Mouse (Mus musculus) hindbrain, embryonic 13.5 days (tissue): ENCODE data around the gene Gm45717. TPM values are rescaled to one million over a fixed set of nuclear protein-coding genes. Genes with fewer than 3 reads are reported as not detected.

Source experiments
- ATAC-seq: fragments of 200-750 bp; cut with Nextera tagmentation; 2 replicates; pipeline ENCODE4 v1.8.0; 2017; ENCODE audit warnings: moderate TSS enrichment; ENCODE audit not compliant: low FRiP score
- H3K27ac ChIP-seq: fragments of 300-500 bp; sonication (generic); 2 replicates; pipeline ENCODE4 v1.5.1; 2015; ENCODE audit warnings: inconsistent platforms, mild to moderate bottlenecking, moderate library complexity
- H3K27me3 ChIP-seq: fragments of 300-500 bp; sonication (generic); 2 replicates; pipeline ENCODE4 v1.6.1; 2015; ENCODE audit warnings: mild to moderate bottlenecking, inconsistent platforms
- H3K36me3 ChIP-seq: fragments of 300-500 bp; sonication (generic); 2 replicates; pipeline ENCODE4 v1.6.1; 2015; ENCODE audit warnings: mild to moderate bottlenecking, inconsistent platforms
- H3K4me1 ChIP-seq: fragments of 300-500 bp; sonication (generic); replicated peaks from 2 replicates; pipeline ENCODE4 v1.6.1; 2015; ENCODE audit warnings: inconsistent platforms
- H3K4me2 ChIP-seq: fragments of 300-500 bp; sonication (generic); 2 replicates; pipeline ENCODE4 v1.6.1; 2015; ENCODE audit warnings: inconsistent platforms, mild to moderate bottlenecking, moderate library complexity
- H3K4me3 ChIP-seq: fragments of 300-500 bp; sonication (generic); 2 replicates; pipeline ENCODE4 v1.5.1; 2015; ENCODE audit warnings: mild to moderate bottlenecking, inconsistent platforms
- H3K9ac ChIP-seq: fragments of 300-500 bp; sonication (generic); 2 replicates; pipeline ENCODE4 v1.6.1; 2015; ENCODE audit warnings: mild to moderate bottlenecking, inconsistent platforms
- H3K9me3 ChIP-seq: fragments of 300-500 bp; sonication (generic); 2 replicates; pipeline ENCODE4 v1.6.1; 2016; ENCODE audit warnings: inconsistent platforms
- WGBS: fragments of 180-500 bp; shearing (Covaris S2); methylation state at CpG from one replicate; pipeline ENCODE4 v1.1.7; 2015; 5-methylcytosine and 5-hydroxymethylcytosine counted together
- polyA plus RNA-seq: library from polyadenylated mRNA; unstranded; fragments of >200 nt; fragmentation: Nextera tagmentation; extraction: Ambion mirVana; gene quantifications from 2 replicates; pipeline ENCODE4 v1.2.1, GENCODE M21; 2015

Gm45717 gene
- polyA plus RNA-seq, 1 experiment from 2014 or later: not detected

- WGBS: 3% methylated on average over 19 of the region's 19 CpGs
- no peaks in the 10 kb centered on the region for H3K27me3 ChIP-seq
- peak overlapping the region; percentile 26; the same call in 1 of the 2 replicates for H3K9ac ChIP-seq
- no peaks in the 10 kb centered on the region for H3K9me3 ChIP-seq
- peak overlapping the region; percentile 58 for H3K4me2 ChIP-seq
- H3K27ac ChIP-seq: no peak overlapping the region
- H3K36me3 ChIP-seq: no peaks in the 10 kb centered on the region
- peaks cover 5% of the 10 kb centered on the region; the same call in 1 of the 2 replicates for H3K4me1 ChIP-seq
- ATAC-seq: peak; percentile 63
- peak overlapping the region; percentile 32 for H3K4me3 ChIP-seq
Measured at GRCm38 (mm10) chr7:140908634-140909107, 47.1 kb downstream of the Gm45717 start.

GRCm38 (mm10) chr7:140908181-140908580, 47.6 kb downstream of the Gm45717 start:
- H3K4me3 ChIP-seq: no peak overlapping the region
- H3K9ac ChIP-seq: 0 out of 2 replicates have a peak overlapping the region, but pooled peaks have one; percentile 10
- H3K27ac ChIP-seq: no peak overlapping the region
- no peaks in the 10 kb centered on the region for H3K36me3 ChIP-seq
- peaks cover 7% of the 10 kb centered on the region for H3K4me1 ChIP-seq
- H3K9me3 ChIP-seq: no peaks in the 10 kb centered on the region
- WGBS: 58% methylated on average over 7 of the region's 7 CpGs
- no peaks in the 10 kb centered on the region for H3K27me3 ChIP-seq
- no peak for ATAC-seq
- peak overlapping the region; percentile 58 for H3K4me2 ChIP-seq

DNA sequence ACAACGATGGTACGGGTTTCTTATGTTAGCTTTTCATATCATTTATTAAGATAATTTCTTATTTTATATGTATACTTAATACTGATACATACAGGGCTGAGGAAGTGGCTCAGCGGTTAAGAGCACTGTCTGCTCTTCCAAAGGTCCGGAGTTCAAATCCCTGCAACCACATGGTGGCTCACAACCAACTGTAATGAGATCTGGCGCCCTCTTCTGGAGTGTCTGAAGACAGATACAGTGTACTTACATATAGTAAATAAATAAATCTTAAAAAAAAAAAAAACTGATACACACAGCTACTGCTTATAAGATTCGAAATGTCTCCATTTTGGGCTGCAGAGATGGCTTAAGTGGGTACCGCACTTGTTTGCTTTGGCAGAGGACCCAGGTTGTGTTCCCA, 48.0 kb downstream of the Gm45717 start:
- Histone ChIP-seq H3K27me3 (no peaks in the 10 kb centered on the region), H3K4me2 (no peak overlapping the region), H3K4me1 (peaks cover 12% of the 10 kb centered on the region), H3K27ac (no peak overlapping the region), H3K36me3 (no peaks in the 10 kb centered on the region), H3K9ac (no peak overlapping the region), H3K9me3 (no peaks in the 10 kb centered on the region), H3K4me3 (no peak overlapping the region)
- no peak for ATAC-seq
- WGBS: 86% methylated on average over 7 of the region's 7 CpGs

- no peaks in the 10 kb centered on the region for H3K36me3 ChIP-seq
- no peak for ATAC-seq
- H3K27me3 ChIP-seq: no peaks in the 10 kb centered on the region
- H3K9ac ChIP-seq: no peak overlapping the region
- peaks cover 12% of the 10 kb centered on the region for H3K4me1 ChIP-seq
- 83% methylated on average over 13 of the region's 13 CpGs for WGBS
- H3K9me3 ChIP-seq: no peaks in the 10 kb centered on the region
- no peak overlapping the region for H3K4me3 ChIP-seq
- no peak overlapping the region for H3K27ac ChIP-seq
- no peak overlapping the region for H3K4me2 ChIP-seq
Measured at GRCm38 (mm10) chr7:140907131-140907530, 48.6 kb downstream of the Gm45717 start.

- H3K36me3 ChIP-seq: peaks cover 6% of the 10 kb centered on the region; the same call in 1 of the 2 replicates
- no peak for ATAC-seq
- H3K4me3 ChIP-seq: no peak overlapping the region
- no peaks in the 10 kb centered on the region for H3K9me3 ChIP-seq
- peaks cover 12% of the 10 kb centered on the region for H3K4me1 ChIP-seq
- no peaks in the 10 kb centered on the region for H3K27me3 ChIP-seq
- no peak overlapping the region for H3K27ac ChIP-seq
- H3K4me2 ChIP-seq: no peak overlapping the region
- 88% methylated on average over 2 of the region's 2 CpGs for WGBS
- H3K9ac ChIP-seq: no peak overlapping the region
Measured at GRCm38 (mm10) chr7:140905642-140906081, 50.1 kb downstream of the Gm45717 start.

- peak overlapping the region; percentile 35; the same call in 1 of the 2 replicates for H3K9ac ChIP-seq
- no peak overlapping the region for H3K4me2 ChIP-seq
- peaks cover 27% of the 10 kb centered on the region for H3K36me3 ChIP-seq
- peaks cover 8% of the 10 kb centered on the region for H3K4me1 ChIP-seq
- peak; percentile 54 for ATAC-seq
- no peak overlapping the region for H3K27ac ChIP-seq
- H3K27me3 ChIP-seq: no peaks in the 10 kb centered on the region
- WGBS: 26% methylated on average over 13 of the region's 13 CpGs
- no peaks in the 10 kb centered on the region for H3K9me3 ChIP-seq
- H3K4me3 ChIP-seq: no peak overlapping the region
Measured at GRCm38 (mm10) chr7:140903212-140903611, 52.5 kb downstream of the Gm45717 start.

DNA sequence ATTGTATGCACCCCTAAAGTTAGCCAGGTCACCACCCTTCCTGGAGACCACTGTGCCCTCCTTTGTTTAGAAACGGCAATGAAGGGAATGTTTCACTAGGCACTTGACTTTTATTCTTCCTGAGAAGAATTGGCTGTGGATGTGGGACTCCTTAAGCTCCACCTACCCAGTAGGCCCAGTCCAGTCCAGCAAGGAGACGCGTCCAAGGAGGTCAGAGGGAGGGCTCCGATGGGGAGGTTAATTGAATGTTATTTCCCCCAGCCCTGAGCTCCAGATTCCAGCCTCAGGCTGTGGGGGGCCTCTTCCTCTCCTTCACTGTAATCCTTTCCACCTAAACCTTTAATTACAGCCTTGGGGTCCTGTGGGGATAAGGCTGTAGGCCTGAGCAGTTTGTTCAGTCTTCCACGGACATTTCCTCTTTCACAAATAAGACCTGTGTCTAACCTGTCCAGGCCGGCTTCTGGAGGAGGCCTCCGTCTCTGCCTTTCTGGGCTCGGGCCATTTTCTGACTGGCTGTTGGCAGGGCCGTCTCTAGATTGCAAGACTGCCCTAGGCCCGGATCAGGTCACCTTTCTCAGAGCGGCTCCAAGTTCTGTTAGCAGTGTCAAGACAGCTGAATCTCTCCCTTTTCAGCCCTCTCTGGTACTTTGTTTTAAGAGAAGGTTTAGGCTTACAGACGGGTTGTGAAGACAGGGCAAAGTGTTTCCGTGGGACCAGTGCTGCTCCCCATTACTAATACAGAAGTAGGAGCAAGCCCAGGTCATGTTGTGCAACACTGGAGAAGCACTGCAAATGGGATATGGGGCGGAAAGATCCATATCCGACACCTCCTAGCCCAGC, 53.5 kb downstream of the Gm45717 start:
- H3K4me1 ChIP-seq: peaks cover 8% of the 10 kb centered on the region
- peaks cover 37% of the 10 kb centered on the region for H3K36me3 ChIP-seq
- 0 out of 2 replicates have a peak overlapping the region, but pooled peaks have one; percentile 6 for H3K9ac ChIP-seq
- 81% methylated on average over 15 of the region's 15 CpGs for WGBS
- H3K27me3 ChIP-seq: no peaks in the 10 kb centered on the region
- no peak overlapping the region for H3K4me3 ChIP-seq
- no peak overlapping the region for H3K4me2 ChIP-seq
- H3K9me3 ChIP-seq: no peaks in the 10 kb centered on the region
- ATAC-seq: no peak
- no peak overlapping the region for H3K27ac ChIP-seq

- no peak within 1 kb of the TSS for H3K9ac ChIP-seq
Measured at GRCm38 (mm10) chr7:140900220-140900619, 55.5 kb downstream of the Gm45717 start, which contains the start of gene Cox8b. Gene Cox8b (minus strand): TSS chr7:140900446.

More at GRCm38 (mm10) chr7:140900220-140900619, 55.5 kb downstream of the Gm45717 start, which contains the start of gene Cox8b:
- H3K4me1 ChIP-seq: peaks cover 8% of the 10 kb centered on the region
- H3K27ac ChIP-seq: no peak within 1 kb of the TSS
- no peak within 1 kb of the TSS for H3K4me3 ChIP-seq
- no peak within 1 kb of the TSS for H3K4me2 ChIP-seq
- H3K36me3 ChIP-seq: peaks cover 55% of the 10 kb centered on the region
- 80% methylated on average over 10 of the region's 10 CpGs for WGBS
- H3K9me3 ChIP-seq: no peaks in the 10 kb centered on the region
- no peak for ATAC-seq
- no peaks in the 10 kb centered on the region for H3K27me3 ChIP-seq

Other genes starting within 250 kb of the Gm45717 start
- gene Cyp2e1, start 192.2 kb downstream of the Gm45717 start, polyA plus RNA-seq: not detected in 2 replicates
- 0.26 and 0.57 TPM in 2 replicates for gene Syce1, start 168.1 kb downstream of the Gm45717 start, polyA plus RNA-seq
- 24.1 and 26.6 TPM in 2 replicates for gene Zfp941, start 133.8 kb downstream of the Gm45717 start, polyA plus RNA-seq
- gene Urah, start 120.9 kb downstream of the Gm45717 start, polyA plus RNA-seq: not detected in 2 replicates
- gene Scgb1c1, start 110.4 kb downstream of the Gm45717 start, polyA plus RNA-seq: not detected in 2 replicates
- gene Odf3, start 108.1 kb downstream of the Gm45717 start, polyA plus RNA-seq: not detected in 2 replicates
- 0.84 TPM in 1 of 2 replicates, not detected in the other for gene Gm45785, start 99.6 kb downstream of the Gm45717 start, polyA plus RNA-seq
- gene Ric8a, start 99.0 kb downstream of the Gm45717 start, polyA plus RNA-seq: 96.7 and 98.5 TPM in 2 replicates
- 43.3 and 44.0 TPM in 2 replicates for gene Bet1l, start 98.4 kb downstream of the Gm45717 start, polyA plus RNA-seq
- 278 and 284 TPM in 2 replicates for gene Psmd13, start 74.0 kb downstream of the Gm45717 start, polyA plus RNA-seq
- gene Sirt3, start 73.6 kb downstream of the Gm45717 start, polyA plus RNA-seq: 41.6 and 45.3 TPM in 2 replicates
- gene Cox8b, start 55.5 kb downstream of the Gm45717 start, polyA plus RNA-seq: 0.69 TPM in 1 of 2 replicates, not detected in the other
- 0.09 and 0.12 TPM in 2 replicates for gene Nlrp6, start 35.0 kb downstream of the Gm45717 start, polyA plus RNA-seq
- 8.8 and 10.4 TPM in 2 replicates for gene Pgghg, start 14.5 kb downstream of the Gm45717 start, polyA plus RNA-seq
- 0.36 and 1.7 TPM in 2 replicates for gene Ifitm5, start 5.6 kb downstream of the Gm45717 start, polyA plus RNA-seq
- gene Ifitm2, start 50 bp upstream of the Gm45717 start, polyA plus RNA-seq: 211 and 226 TPM in 2 replicates
- 13.4 and 13.6 TPM in 2 replicates for gene Ifitm1, start 11.3 kb upstream of the Gm45717 start, polyA plus RNA-seq
- gene Ifitm3, start 54.8 kb upstream of the Gm45717 start, polyA plus RNA-seq: 29.0 and 29.1 TPM in 2 replicates
- gene Ifitm6, start 62.0 kb upstream of the Gm45717 start, polyA plus RNA-seq: 0.53 TPM in 2 replicates
- gene Gm17387, start 73.2 kb upstream of the Gm45717 start, polyA plus RNA-seq: not detected in 2 replicates
- gene B4galnt4, start 105.2 kb upstream of the Gm45717 start, polyA plus RNA-seq: 44.8 and 47.2 TPM in 2 replicates
- gene Pkp3, start 122.3 kb upstream of the Gm45717 start, polyA plus RNA-seq: 0.27 and 0.32 TPM in 2 replicates
- 1.7 and 2.9 TPM in 2 replicates for gene Sigirr, start 144.6 kb upstream of the Gm45717 start, polyA plus RNA-seq
- 0.09 TPM in 1 of 2 replicates, not detected in the other for gene Ano9, start 161.9 kb upstream of the Gm45717 start, polyA plus RNA-seq
- gene Ptdss2, start 166.4 kb upstream of the Gm45717 start, polyA plus RNA-seq: 79.8 and 83.6 TPM in 2 replicates
- 51.1 and 53.5 TPM in 2 replicates for gene Rnh1, start 216.9 kb upstream of the Gm45717 start, polyA plus RNA-seq
- gene Hras, start 238.1 kb upstream of the Gm45717 start, polyA plus RNA-seq: 109 and 118 TPM in 2 replicates
- gene Lrrc56, start 238.2 kb upstream of the Gm45717 start, polyA plus RNA-seq: 10.3 and 11.2 TPM in 2 replicates